Mouse (Mus musculus) CH12.LX (cell line): Measurements from ENCODE around the gene Plppr3. TPM values are rescaled to one million over a fixed set of nuclear protein-coding genes. Genes with fewer than 3 reads are reported as not detected.

ENCODE experiments used
- DNase-seq: peaks from one replicate; pipeline ENCODE4 v3.0.0-alpha.2; 2013; ENCODE audit errors: extremely low read depth
- H3K27ac ChIP-seq: 2 replicates; pipeline ENCODE4 v1.5.1; 2012; ENCODE audit warnings: low read depth, mild to moderate bottlenecking, control low read depth, moderate library complexity; ENCODE audit not compliant: insufficient read depth
- H3K27me3 ChIP-seq: replicated peaks from 2 replicates; pipeline ENCODE3; 2012; ENCODE audit warnings: inconsistent platforms
- H3K36me3 ChIP-seq, 2 experiments: replicated peaks in 1 of 2; 2 replicates each; pipeline versions ENCODE3 to v1.6.1; 2012; ENCODE audit warnings: inconsistent platforms in 1 of 2, low read length in 1 of 2, mild to moderate bottlenecking in 1 of 2, mixed read lengths in 1 of 2, moderate library complexity in 1 of 2; ENCODE audit not compliant: control insufficient read depth in 1 of 2, insufficient read depth in 1 of 2
- H3K4me1 ChIP-seq, 2 experiments: 2 replicates each; pipeline ENCODE4 v1.6.1; 2012; ENCODE audit warnings: inconsistent platforms in 1 of 2, moderate library complexity in 1 of 2; ENCODE audit not compliant: insufficient read depth in 2 of 2, control insufficient read depth in 1 of 2
- H3K4me2 ChIP-seq: 2 replicates; pipeline ENCODE4 v1.6.1; 2012; ENCODE audit warnings: low read depth, mild to moderate bottlenecking, control low read depth; ENCODE audit not compliant: poor library complexity, insufficient read depth, severe bottlenecking
- H3K4me3 ChIP-seq, 3 experiments: fragments of 150-350 bp in 1 of 3; sonication (generic) in 1 of 3; replicated peaks in 1 of 3; 2 replicates each; pipeline versions ENCODE3 to v1.5.1; 2011 to 2012; ENCODE audit warnings: low read depth in 2 of 3, low read length in 2 of 3, mild to moderate bottlenecking in 2 of 3, moderate library complexity in 2 of 3, control low read depth in 1 of 3, improper control_type of control experiment in 1 of 3, inconsistent platforms in 1 of 3, mixed read lengths in 1 of 3; ENCODE audit not compliant: poor library complexity in 1 of 3
- H3K79me2 ChIP-seq: replicated peaks from 2 replicates; pipeline ENCODE4 v1.6.1; 2012; ENCODE audit warnings: mild to moderate bottlenecking, moderate library complexity; ENCODE audit not compliant: control insufficient read depth, poor library complexity, insufficient read depth, severe bottlenecking; ENCODE audit errors: extremely low read depth
- H3K9ac ChIP-seq: 2 replicates; pipeline ENCODE4 v1.6.1; 2012; ENCODE audit warnings: low read depth, mild to moderate bottlenecking, control low read depth, moderate library complexity; ENCODE audit not compliant: insufficient read depth
- H3K9me3 ChIP-seq: replicated peaks from 2 replicates; pipeline ENCODE3; 2012; ENCODE audit warnings: low read length, inconsistent platforms, mixed read lengths
- BHLHE40 ChIP-seq: IDR thresholded peaks from 2 replicates; pipeline ENCODE4 v1.6.1; 2011; ENCODE audit warnings: mild to moderate bottlenecking, low read depth, low read length, improper control_type of control experiment
- CHD1 ChIP-seq: IDR thresholded peaks from 2 replicates; pipeline ENCODE4 v1.6.1; 2012; ENCODE audit warnings: low read depth, low read length, improper control_type of control experiment, inconsistent platforms
- E2F4 ChIP-seq: IDR thresholded peaks from 2 replicates; pipeline ENCODE4 v1.6.1; 2011; ENCODE audit warnings: low read depth, low read length, improper control_type of control experiment; ENCODE audit not compliant: insufficient replicate concordance
- ELF1 ChIP-seq: IDR thresholded peaks from 2 replicates; pipeline ENCODE4 v1.6.1; 2014; ENCODE audit warnings: low read depth, mild to moderate bottlenecking, inconsistent platforms, low read length, improper control_type of control experiment
- EP300 ChIP-seq: IDR thresholded peaks from 2 replicates; pipeline ENCODE4 v1.6.1; 2011; ENCODE audit warnings: low read length, improper control_type of control experiment
- ETS1 ChIP-seq: conservative IDR thresholded peaks from 2 replicates; pipeline ENCODE4 v1.6.1; 2012; ENCODE audit warnings: low read depth, mild to moderate bottlenecking, inconsistent platforms, low read length, improper control_type of control experiment, moderate library complexity
- GABPA ChIP-seq: IDR thresholded peaks from 2 replicates; pipeline ENCODE4 v1.6.1; 2012; ENCODE audit warnings: low read depth, low read length, improper control_type of control experiment, inconsistent platforms; ENCODE audit not compliant: insufficient replicate concordance
- JUN ChIP-seq: IDR thresholded peaks from 2 replicates; pipeline ENCODE4 v1.6.1; 2011; ENCODE audit warnings: low read depth, mild to moderate bottlenecking, low read length, improper control_type of control experiment, moderate library complexity; ENCODE audit not compliant: insufficient read depth
- KAT2A ChIP-seq: IDR thresholded peaks from 2 replicates; pipeline ENCODE4 v1.6.1; 2012; ENCODE audit warnings: low read length, improper control_type of control experiment, inconsistent platforms; ENCODE audit not compliant: insufficient replicate concordance
- MAFK ChIP-seq: IDR thresholded peaks from 2 replicates; pipeline ENCODE4 v1.6.1; 2011; ENCODE audit warnings: low read length, improper control_type of control experiment; ENCODE audit not compliant: insufficient replicate concordance
- MAX ChIP-seq: IDR thresholded peaks from 2 replicates; pipeline ENCODE4 v1.6.1; 2011; ENCODE audit warnings: low read length, improper control_type of control experiment
- MEF2A ChIP-seq: IDR thresholded peaks from 2 replicates; pipeline ENCODE4 v1.6.1; 2014; ENCODE audit warnings: low read depth, mild to moderate bottlenecking, inconsistent platforms, low read length, improper control_type of control experiment, borderline replicate concordance
- MXI1 ChIP-seq: IDR thresholded peaks from 2 replicates; pipeline ENCODE4 v1.6.1; 2011; ENCODE audit warnings: mild to moderate bottlenecking, low read depth, low read length, improper control_type of control experiment
- MYC ChIP-seq: IDR thresholded peaks from 2 replicates; pipeline ENCODE4 v1.6.1; 2011; ENCODE audit warnings: low read depth, mild to moderate bottlenecking, improper control_type of control experiment, low read length
- NELFE ChIP-seq: IDR thresholded peaks from 2 replicates; pipeline ENCODE4 v1.6.1; 2011; ENCODE audit warnings: low read depth, low read length, improper control_type of control experiment
- NRF1 ChIP-seq: IDR thresholded peaks from 2 replicates; pipeline ENCODE4 v1.6.1; 2014; ENCODE audit warnings: low read depth, mild to moderate bottlenecking, inconsistent platforms, low read length, improper control_type of control experiment, moderate library complexity
- PAX5 ChIP-seq: IDR thresholded peaks from 2 replicates; pipeline ENCODE4 v1.6.1; 2012; ENCODE audit warnings: low read length, inconsistent platforms, mixed read lengths
- POLR2AphosphoS2 ChIP-seq: IDR thresholded peaks from 2 replicates; pipeline ENCODE4 v1.6.1; 2011; ENCODE audit warnings: low read depth, low read length, improper control_type of control experiment
- RAD21 ChIP-seq: IDR thresholded peaks from 2 replicates; pipeline ENCODE4 v1.6.1; 2011; ENCODE audit warnings: low read depth, mild to moderate bottlenecking, low read length, improper control_type of control experiment, moderate library complexity
- RCOR1 ChIP-seq: conservative IDR thresholded peaks from 2 replicates; pipeline ENCODE4 v1.6.1; 2012; ENCODE audit warnings: low read depth, mild to moderate bottlenecking, inconsistent platforms, low read length, improper control_type of control experiment
- SIN3A ChIP-seq: IDR thresholded peaks from 2 replicates; pipeline ENCODE4 v1.6.1; 2012; ENCODE audit warnings: low read length, improper control_type of control experiment, inconsistent platforms
- SMC3 ChIP-seq: IDR thresholded peaks from 2 replicates; pipeline ENCODE4 v1.6.1; 2011; ENCODE audit warnings: low read depth, low read length, improper control_type of control experiment
- TBP ChIP-seq: conservative IDR thresholded peaks from 2 replicates; pipeline ENCODE4 v1.6.1; 2011; ENCODE audit warnings: low read depth, low read length, improper control_type of control experiment
- UBTF ChIP-seq: IDR thresholded peaks from 2 replicates; pipeline ENCODE4 v1.6.1; 2012; ENCODE audit warnings: low read depth, mild to moderate bottlenecking, inconsistent platforms, low read length, improper control_type of control experiment, moderate library complexity
- ZC3H11A ChIP-seq: IDR thresholded peaks from 2 replicates; pipeline ENCODE4 v1.6.1; 2012; ENCODE audit warnings: low read depth, mild to moderate bottlenecking, inconsistent platforms, low read length, improper control_type of control experiment
- ZMIZ1 ChIP-seq: IDR thresholded peaks from 2 replicates; pipeline ENCODE4 v1.6.1; 2012; ENCODE audit warnings: low read depth, mild to moderate bottlenecking, inconsistent platforms, low read length, improper control_type of control experiment
- ZNF384 ChIP-seq: IDR thresholded peaks from 2 replicates; pipeline ENCODE4 v1.6.1; 2012; ENCODE audit warnings: low read depth, low read length, improper control_type of control experiment, inconsistent platforms
- dilution Hi-C: fragments of 300-500 bp; cut with MboI; formaldehyde crosslinking; loops from 2 replicates; pipeline ENCODE4 v1.14.3; 2020; ENCODE audit warnings: low sequenced_read_pairs; ENCODE audit not compliant: extremely low pct_unique_long_range_greater_than_20kb, extremely low pct_ligation_motif_present
- in situ Hi-C: fragments of 300-500 bp; cut with MboI; formaldehyde crosslinking; loops from 3 replicates; pipeline ENCODE4 v1.14.3; 2019; ENCODE audit warnings: low sequenced_read_pairs, low pct_ligation_motif_present, low pct_unique_long_range_greater_than_20kb, mixed read lengths
- polyA plus RNA-seq: library from polyadenylated mRNA; unstranded; fragments of >175 nt; gene quantifications from 2 replicates; pipeline ENCODE4 v1.2.1, GENCODE M21; 2012; ENCODE audit warnings: low read depth; ENCODE audit not compliant: insufficient read length
- total RNA-seq, 2 experiments: library from RNA; depleted of rRNA; stranded (reverse); fragments of 300-350 nt in 1 of 2; fragments of >200 nt in 1 of 2; gene quantifications; 2 replicates each; pipeline ENCODE4 v1.2.3; 2012 to 2014

Plppr3 gene
- total and polyA plus RNA-seq, 3 experiments, result 0.47 to 3.4 TPM; not detected in 1

- H3K9ac ChIP-seq, result peak overlapping the region; percentile 99
- H3K79me2 ChIP-seq, result peaks cover 54% of the 10 kb centered on the region
- peak overlapping the region; percentile 53 for H3K4me2 ChIP-seq
- peak overlapping the region; percentile 90 to 100 (median 100) for H3K4me3 ChIP-seq
- peak overlapping the region; percentile 98 for H3K27ac ChIP-seq
- peaks cover 37 to 44% of the 10 kb centered on the region in 2 experiments for H3K36me3 ChIP-seq
- peak; percentile 38 for TF ChIP-seq BHLHE40
- no peak for TF ChIP-seq JUN
- peak; percentile 7; the same call in 1 of the 2 replicates for TF ChIP-seq ZMIZ1
- peak; percentile 64; the same call in 1 of the 2 replicates for TF ChIP-seq UBTF
- TF ChIP-seq RCOR1, result 0 out of 2 replicates have a peak, but pooled peaks have one; percentile 14
- no peak; the same call in 1 of the 2 replicates for TF ChIP-seq CHD1
- TF ChIP-seq MYC, result peak; percentile 19; the same call in 1 of the 2 replicates
- TF ChIP-seq ZC3H11A, result no peak
- peak; percentile 74 for TF ChIP-seq SIN3A
- TF ChIP-seq MXI1, result peak; percentile 18
- peak; percentile 14; the same call in 1 of the 2 replicates for TF ChIP-seq ELF1
- DNase-seq, result peak; percentile 52
- in situ Hi-C loops, result no loop called here
- H3K27me3 ChIP-seq, result no peaks in the 10 kb centered on the region
- H3K9me3 ChIP-seq, result no peaks in the 10 kb centered on the region
- dilution Hi-C loops, result no loop called here
- peaks cover 17 to 55% of the 10 kb centered on the region in 2 experiments for H3K4me1 ChIP-seq
Measured at GRCm38 (mm10) chr10:79854801-79855541, 19.5 kb downstream of the Plppr3 start.

GRCm38 (mm10) chr10:79853860-79854795 is 20.3 kb downstream of the Plppr3 start, which contains the start of gene Ptbp1:
Gene Ptbp1, plus strand, starts transcription at chr10:79854427.
- no peaks in the 10 kb centered on the region for H3K27me3 ChIP-seq
- peak within 1 kb of the TSS; percentile 90 to 100 (median 100) for H3K4me3 ChIP-seq
- peaks cover 46% of the 10 kb centered on the region for H3K79me2 ChIP-seq
- no peaks in the 10 kb centered on the region for H3K9me3 ChIP-seq
- H3K36me3 ChIP-seq, result peaks cover 29 to 37% of the 10 kb centered on the region in 2 experiments
- peak; percentile 100 for DNase-seq
- H3K4me2 ChIP-seq, result peak within 1 kb of the TSS; percentile 84
- H3K27ac ChIP-seq, result peak within 1 kb of the TSS; percentile 98
- in situ Hi-C loops, result no loop called here
- H3K9ac ChIP-seq, result peak within 1 kb of the TSS; percentile 99
- dilution Hi-C loops, result no loop called here
- peaks cover 19 to 61% of the 10 kb centered on the region in 2 experiments for H3K4me1 ChIP-seq
- TF ChIP-seq KAT2A, result peak; percentile 75; the same call in 1 of the 2 replicates
- peak; percentile 93 for TF ChIP-seq ELF1
- TF ChIP-seq MAFK, result no peak
- no peak for TF ChIP-seq GABPA
- no peak for TF ChIP-seq EP300
- no peak; the same call in 1 of the 2 replicates for TF ChIP-seq ETS1
- TF ChIP-seq ZNF384, result no peak
- TF ChIP-seq UBTF, result no peak
- TF ChIP-seq JUN, result no peak
- peak; percentile 97 for TF ChIP-seq NELFE
- TF ChIP-seq SMC3, result no peak
- peak; percentile 91 for TF ChIP-seq POLR2AphosphoS2
- peak; percentile 79 for TF ChIP-seq NRF1
- peak; percentile 57; the same call in 1 of the 2 replicates for TF ChIP-seq E2F4
- peak; percentile 84 for TF ChIP-seq BHLHE40
- peak; percentile 92 for TF ChIP-seq TBP
- TF ChIP-seq RAD21, result no peak
- no peak; the same call in 1 of the 2 replicates for TF ChIP-seq MEF2A
- peak; percentile 100 for TF ChIP-seq MAX
- TF ChIP-seq PAX5, result no peak
